Mouse (Mus musculus): ENCODE data around the gene Ftl1. TPM values are rescaled to one million over a fixed set of nuclear protein-coding genes. Genes with fewer than 3 reads are reported as not detected.

Ftl1 gene
- polyA plus RNA-seq, 2 experiments, result 1,846 to 4,811 TPM

DNA sequence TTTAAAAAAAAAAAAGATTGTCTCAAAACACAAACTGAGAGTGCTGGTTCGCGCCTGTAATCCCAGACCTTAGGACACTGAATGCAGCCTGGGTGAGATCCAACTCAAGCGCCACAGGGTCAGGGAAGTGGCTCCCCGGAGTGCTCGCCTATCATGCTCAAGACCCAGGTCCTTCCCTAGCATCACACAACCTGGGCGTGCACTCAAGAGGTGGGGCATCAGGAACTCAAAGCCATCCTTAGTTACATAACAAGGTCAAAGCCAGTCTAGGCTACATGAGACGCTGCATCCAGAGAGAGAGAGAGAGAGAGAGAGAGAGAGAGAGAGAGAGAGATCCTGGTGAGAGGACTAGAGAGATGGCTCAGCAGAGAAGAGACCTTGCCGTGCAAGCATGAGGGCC, 33.1 kb downstream of the Ftl1 start:
- no peak overlapping the region for H3K4me2 ChIP-seq (ENCODE audit: low read depth)
- H3K36me3 ChIP-seq (replicated peaks; ENCODE audit: control insufficient read depth, insufficient read depth, low read depth), result peaks cover 39% of the 10 kb centered on the region
- H3K4me1 ChIP-seq (replicated peaks; ENCODE audit: control insufficient read depth in 2 of 2, insufficient read depth in 2 of 2, low read length in 1 of 2), result no peaks in the 10 kb centered on the region
- no peak overlapping the region for H3K4me3 ChIP-seq (ENCODE audit: insufficient read depth in 1 of 2, low read depth in 2 of 2, low read length in 2 of 2)
- no peak overlapping the region for H3K9ac ChIP-seq (replicated peaks)
- WGBS (ENCODE audit: insufficient replicate concordance), result 78% methylated on average over 8 of the region's 8 CpGs
- TF ChIP-seq CTCF (IDR thresholded peaks at IDR 0.05; ENCODE audit: low read depth) (no peak), EP300 (IDR thresholded peaks at IDR 0.05; ENCODE audit: low read depth) (no peak)
- H3K27ac ChIP-seq, result no peak overlapping the region
- no peaks in the 10 kb centered on the region for H3K9me3 ChIP-seq (ENCODE audit: control insufficient read depth, low read length)
- ATAC-seq (ENCODE audit: insufficient read depth) (no peak), DNase-seq (ENCODE audit: low read depth in 3 of 3, low spot score in 3 of 3) (no peak)
- H3K27me3 ChIP-seq (ENCODE audit: control insufficient read depth, insufficient read depth, low read length), result no peaks in the 10 kb centered on the region

GRCm38 (mm10) chr7:45421194-45421593, 38.5 kb downstream of the Ftl1 start:
- peaks cover 30% of the 10 kb centered on the region for H3K27me3 ChIP-seq (ENCODE audit: control insufficient read depth, insufficient read depth, low read length)
- ATAC-seq (ENCODE audit: insufficient read depth) (no peak), DNase-seq (ENCODE audit: low read depth in 3 of 3, low spot score in 3 of 3) (no peak)
- 80% methylated on average over 14 of the region's 14 CpGs for WGBS (ENCODE audit: insufficient replicate concordance)
- H3K4me1 ChIP-seq (replicated peaks; ENCODE audit: control insufficient read depth in 2 of 2, insufficient read depth in 2 of 2, low read length in 1 of 2), result no peaks in the 10 kb centered on the region
- H3K9me3 ChIP-seq (ENCODE audit: control insufficient read depth, low read length), result no peaks in the 10 kb centered on the region
- H3K9ac ChIP-seq (replicated peaks), result no peak overlapping the region
- H3K4me3 ChIP-seq (ENCODE audit: insufficient read depth in 1 of 2, low read depth in 2 of 2, low read length in 2 of 2), result no peak overlapping the region
- peaks cover 24% of the 10 kb centered on the region for H3K36me3 ChIP-seq (replicated peaks; ENCODE audit: control insufficient read depth, insufficient read depth, low read depth)
- H3K27ac ChIP-seq, result no peak overlapping the region
- TF ChIP-seq EP300 (IDR thresholded peaks at IDR 0.05; ENCODE audit: low read depth) (no peak), CTCF (IDR thresholded peaks at IDR 0.05; ENCODE audit: low read depth) (no peak)
- H3K4me2 ChIP-seq (ENCODE audit: low read depth), result no peak overlapping the region

- no peaks in the 10 kb centered on the region for H3K9me3 ChIP-seq (ENCODE audit: control insufficient read depth, low read length)
- no peak within 1 kb of the TSS for H3K27ac ChIP-seq
- TF ChIP-seq EP300 (IDR thresholded peaks at IDR 0.05; ENCODE audit: low read depth) (no peak), CTCF (IDR thresholded peaks at IDR 0.05; ENCODE audit: low read depth) (no peak)
- no peak within 1 kb of the TSS for H3K9ac ChIP-seq (replicated peaks)
- H3K36me3 ChIP-seq (replicated peaks; ENCODE audit: control insufficient read depth, insufficient read depth, low read depth), result peaks cover 24% of the 10 kb centered on the region
- 66% methylated on average over 6 of the region's 6 CpGs for WGBS (ENCODE audit: insufficient replicate concordance)
- H3K4me2 ChIP-seq (ENCODE audit: low read depth), result no peak within 1 kb of the TSS
- peaks cover 36% of the 10 kb centered on the region for H3K27me3 ChIP-seq (ENCODE audit: control insufficient read depth, insufficient read depth, low read length)
- DNase-seq (ENCODE audit: low read depth in 3 of 3, low spot score in 3 of 3), result no peak
- no peaks in the 10 kb centered on the region for H3K4me1 ChIP-seq (replicated peaks; ENCODE audit: control insufficient read depth in 2 of 2, insufficient read depth in 2 of 2, low read length in 1 of 2)
- H3K4me3 ChIP-seq (ENCODE audit: insufficient read depth in 1 of 2, low read depth in 2 of 2, low read length in 2 of 2), result no peak within 1 kb of the TSS
- ATAC-seq (ENCODE audit: insufficient read depth), result no peak
Measured at GRCm38 (mm10) chr7:45420615-45420919, 39.1 kb downstream of the Ftl1 start, which contains the start of gene Lhb. Lhb (plus strand) TSS chr7:45420820.

- Histone ChIP-seq H3K9me3 (ENCODE audit: control insufficient read depth, low read length) (no peaks in the 10 kb centered on the region), H3K27me3 (ENCODE audit: control insufficient read depth, insufficient read depth, low read length) (peaks cover 41% of the 10 kb centered on the region), H3K9ac (replicated peaks) (no peak overlapping the region), H3K4me1 (replicated peaks; ENCODE audit: control insufficient read depth in 2 of 2, insufficient read depth in 2 of 2, low read length in 1 of 2) (no peaks in the 10 kb centered on the region), H3K4me3 (ENCODE audit: insufficient read depth in 1 of 2, low read depth in 2 of 2, low read length in 2 of 2) (no peak overlapping the region), H3K36me3 (replicated peaks; ENCODE audit: control insufficient read depth, insufficient read depth, low read depth) (peaks cover 24% of the 10 kb centered on the region), H3K4me2 (ENCODE audit: low read depth) (no peak overlapping the region), H3K27ac (no peak overlapping the region)
- no peak for DNase-seq (ENCODE audit: low read depth in 3 of 3, low spot score in 3 of 3)
- TF ChIP-seq EP300 (IDR thresholded peaks at IDR 0.05; ENCODE audit: low read depth), result no peak
- no peak for TF ChIP-seq CTCF (IDR thresholded peaks at IDR 0.05; ENCODE audit: low read depth)
- ATAC-seq (ENCODE audit: insufficient read depth), result no peak
- 27% methylated on average over 27 of the region's 27 CpGs for WGBS (ENCODE audit: insufficient replicate concordance)
Measured at GRCm38 (mm10) chr7:45419859-45420614, 39.6 kb downstream of the Ftl1 start.

GRCm38 (mm10) chr7:45417962-45418492, 41.7 kb downstream of the Ftl1 start:
- Histone ChIP-seq H3K9me3 (ENCODE audit: control insufficient read depth, low read length) (no peaks in the 10 kb centered on the region), H3K27me3 (ENCODE audit: control insufficient read depth, insufficient read depth, low read length) (peaks cover 61% of the 10 kb centered on the region), H3K4me2 (ENCODE audit: low read depth) (no peak overlapping the region), H3K27ac (no peak overlapping the region), H3K4me1 (replicated peaks; ENCODE audit: control insufficient read depth in 2 of 2, insufficient read depth in 2 of 2, low read length in 1 of 2) (no peaks in the 10 kb centered on the region), H3K4me3 (ENCODE audit: insufficient read depth in 1 of 2, low read depth in 2 of 2, low read length in 2 of 2) (no peak overlapping the region), H3K9ac (replicated peaks) (no peak overlapping the region), H3K36me3 (replicated peaks; ENCODE audit: control insufficient read depth, insufficient read depth, low read depth) (peaks cover 11% of the 10 kb centered on the region; the same call in 1 of the 2 replicates)
- ATAC-seq (ENCODE audit: insufficient read depth) (no peak), DNase-seq (ENCODE audit: low read depth in 3 of 3, low spot score in 3 of 3) (no peak)
- 11% methylated on average over 13 of the region's 13 CpGs for WGBS (ENCODE audit: insufficient replicate concordance)
- no peak for TF ChIP-seq CTCF (IDR thresholded peaks at IDR 0.05; ENCODE audit: low read depth)
- no peak for TF ChIP-seq EP300 (IDR thresholded peaks at IDR 0.05; ENCODE audit: low read depth)
